Mouse (Mus musculus) C2C12 (cell line): Measurements from ENCODE around the gene Klk8. TPM values are rescaled to one million over a fixed set of nuclear protein-coding genes. Genes with fewer than 3 reads are reported as not detected.

Source experiments
- H3K27me3 ChIP-seq: one replicate; pipeline ENCODE4 v1.6.1; 2011; ENCODE audit not compliant: control insufficient read depth, insufficient read depth, insufficient read length
- H3K36me3 ChIP-seq: one replicate; pipeline ENCODE4 v1.6.1; 2011; ENCODE audit not compliant: control insufficient read depth, insufficient read depth
- H3K4me3 ChIP-seq: one replicate; pipeline ENCODE4 v1.5.1; 2011; ENCODE audit warnings: mild to moderate bottlenecking, control low read depth; ENCODE audit not compliant: poor library complexity, insufficient read depth, severe bottlenecking
- H3K79me2 ChIP-seq: one replicate; pipeline ENCODE4 v1.6.1; 2011; ENCODE audit not compliant: control insufficient read depth, insufficient read depth
- H3K79me3 ChIP-seq: one replicate; pipeline ENCODE4 v1.6.1; 2011; ENCODE audit warnings: low read depth, control low read depth
- H3ac ChIP-seq: one replicate; pipeline ENCODE3; 2011; ENCODE audit warnings: low read depth; ENCODE audit not compliant: control insufficient read depth, insufficient read length
- CEBPB ChIP-seq: IDR thresholded peaks from one replicate; pipeline ENCODE4 v1.6.1; 2011; ENCODE audit warnings: low read depth, mild to moderate bottlenecking, control low read depth, moderate library complexity
- CTCF ChIP-seq: IDR thresholded peaks from one replicate; pipeline ENCODE4 v1.5.1; 2011; ENCODE audit not compliant: control insufficient read depth, insufficient read depth, insufficient read length
- FOSL1 ChIP-seq: IDR thresholded peaks from one replicate; pipeline ENCODE4 v1.8.0; 2011; ENCODE audit warnings: mild to moderate bottlenecking, low read length; ENCODE audit not compliant: poor library complexity, insufficient read depth, severe bottlenecking
- MAX ChIP-seq: IDR thresholded peaks from one replicate; pipeline ENCODE4 v1.6.1; 2011; ENCODE audit warnings: mild to moderate bottlenecking, control low read depth
- MYOD1 ChIP-seq: IDR thresholded peaks from one replicate; pipeline ENCODE4 v1.6.1; 2011; ENCODE audit warnings: low read depth; ENCODE audit not compliant: control insufficient read depth, insufficient read length
- MYOG ChIP-seq: IDR thresholded peaks from one replicate; pipeline ENCODE4 v1.6.1; 2011; ENCODE audit not compliant: control insufficient read depth, insufficient read length; ENCODE audit errors: extremely low read depth
- USF1 ChIP-seq: IDR thresholded peaks from one replicate; pipeline ENCODE4 v1.6.1; 2011; ENCODE audit warnings: low read depth, mild to moderate bottlenecking, control low read depth, moderate library complexity
- polyA plus RNA-seq: library from polyadenylated mRNA; unstranded; fragments of >200 nt; fragmentation: generic; extraction: Trizol; gene quantifications from one replicate; pipeline ENCODE4 v1.2.1, GENCODE M21; 2012; ENCODE audit warnings: missing spikeins

Gene Klk8
- polyA plus RNA-seq, 1 experiment: 0.36 TPM

DNA sequence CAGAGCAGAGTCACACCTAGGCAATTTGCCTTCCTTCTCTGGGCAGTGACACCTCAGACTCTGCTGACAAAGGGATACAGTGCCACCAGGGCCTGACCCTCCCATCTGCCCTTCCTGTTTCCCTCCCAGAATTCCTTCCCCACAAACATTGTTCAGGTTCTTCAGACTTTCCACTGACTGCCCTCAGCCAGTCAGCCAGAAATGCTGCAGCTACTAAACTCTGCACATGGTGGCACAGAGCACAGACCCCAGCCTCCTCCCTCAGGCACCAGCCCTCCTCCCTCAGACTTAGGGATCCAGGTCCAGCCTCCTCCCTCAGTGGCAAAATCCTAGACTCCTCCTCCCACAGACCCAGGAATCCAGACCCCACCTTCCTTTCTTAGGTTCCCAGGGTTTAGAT is 19.4 kb downstream of the Klk8 start:
- no peaks in the 10 kb centered on the region for H3K79me2 ChIP-seq
- no peak overlapping the region for H3ac ChIP-seq
- no peak overlapping the region for H3K4me3 ChIP-seq
- no peaks in the 10 kb centered on the region for H3K36me3 ChIP-seq
- TF ChIP-seq FOSL1 (no peak), MYOD1 (no peak), MAX (no peak), USF1 (no peak), CTCF (no peak), MYOG (no peak), CEBPB (no peak)
- no peaks in the 10 kb centered on the region for H3K79me3 ChIP-seq
- peaks cover 12% of the 10 kb centered on the region for H3K27me3 ChIP-seq

DNA sequence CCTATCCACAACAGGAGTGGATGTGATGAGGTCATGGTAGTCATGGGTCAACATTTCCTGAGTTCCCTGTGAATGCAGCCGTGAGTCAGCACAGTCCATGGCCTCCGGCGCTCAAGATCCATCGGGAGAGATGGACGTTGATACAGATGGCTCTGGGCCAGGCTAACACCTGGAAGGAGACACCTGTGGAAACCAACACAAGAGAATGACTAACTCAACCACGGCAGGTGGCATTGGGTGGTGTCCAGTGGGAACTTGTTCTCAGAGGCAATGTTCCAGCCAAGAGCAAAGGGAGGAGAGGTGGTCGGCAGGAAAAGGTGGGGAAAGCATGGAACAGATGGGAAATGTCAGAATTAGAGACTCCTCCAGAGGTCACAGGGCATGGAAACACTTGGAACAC is 24.2 kb downstream of the Klk8 start:
- Histone ChIP-seq H3K79me3 (no peaks in the 10 kb centered on the region), H3K36me3 (no peaks in the 10 kb centered on the region), H3K79me2 (no peaks in the 10 kb centered on the region), H3ac (no peak overlapping the region), H3K27me3 (peaks cover 14% of the 10 kb centered on the region), H3K4me3 (no peak overlapping the region)
- no peak for TF ChIP-seq MYOG
- no peak for TF ChIP-seq FOSL1
- no peak for TF ChIP-seq MYOD1
- no peak for TF ChIP-seq CEBPB
- no peak for TF ChIP-seq MAX

- Histone ChIP-seq H3K4me3 (no peak within 1 kb of the TSS), H3K36me3 (no peaks in the 10 kb centered on the region), H3K79me2 (no peaks in the 10 kb centered on the region), H3K27me3 (peaks cover 23% of the 10 kb centered on the region), H3K79me3 (no peaks in the 10 kb centered on the region), H3ac (no peak within 1 kb of the TSS)
- TF ChIP-seq MYOG: no peak
- TF ChIP-seq FOSL1: no peak
- no peak for TF ChIP-seq MYOD1
- TF ChIP-seq MAX: no peak
- no peak for TF ChIP-seq USF1
- no peak for TF ChIP-seq CEBPB
- TF ChIP-seq CTCF: no peak
These were observed 26.8 kb downstream of the Klk8 start, which contains the start of gene Klk6 for GRCm38 (mm10) chr7:43824199-43824598. Gene Klk6, plus strand, starts transcription at chr7:43824499.

GRCm38 (mm10) chr7:43826056-43826455 is 28.7 kb downstream of the Klk8 start:
- Histone ChIP-seq H3K36me3 (no peaks in the 10 kb centered on the region), H3K27me3 (peaks cover 26% of the 10 kb centered on the region), H3K4me3 (no peak overlapping the region), H3ac (no peak overlapping the region), H3K79me3 (no peaks in the 10 kb centered on the region), H3K79me2 (no peaks in the 10 kb centered on the region)
- TF ChIP-seq MYOD1: no peak
- TF ChIP-seq MAX: no peak
- no peak for TF ChIP-seq FOSL1
- TF ChIP-seq USF1: no peak
- no peak for TF ChIP-seq CTCF
- no peak for TF ChIP-seq CEBPB
- TF ChIP-seq MYOG: no peak

DNA sequence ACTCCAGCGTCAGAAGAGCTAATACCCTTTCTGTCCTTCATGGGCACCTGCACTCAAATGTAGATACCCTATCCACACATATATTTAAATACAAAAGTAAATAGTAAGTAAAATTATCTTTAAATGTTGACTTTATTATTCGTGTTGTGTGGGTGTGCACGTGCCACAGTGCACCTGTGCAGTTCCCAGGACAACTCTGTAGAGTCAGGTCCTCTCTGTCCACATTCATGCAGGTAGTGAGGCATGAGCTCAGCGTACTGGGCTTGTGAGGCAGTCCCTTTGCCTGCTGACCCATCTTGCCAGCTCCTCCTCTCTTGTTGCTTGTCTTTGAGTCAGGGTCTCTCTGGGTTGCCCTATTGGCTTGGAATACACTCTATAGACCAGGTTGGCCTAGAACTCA is 30.3 kb downstream of the Klk8 start:
- Histone ChIP-seq H3ac (no peak overlapping the region), H3K27me3 (peaks cover 26% of the 10 kb centered on the region), H3K36me3 (no peaks in the 10 kb centered on the region), H3K79me3 (no peaks in the 10 kb centered on the region), H3K79me2 (no peaks in the 10 kb centered on the region), H3K4me3 (no peak overlapping the region)
- TF ChIP-seq USF1 (no peak), MYOG (no peak), CEBPB (no peak), CTCF (no peak), FOSL1 (no peak), MAX (no peak), MYOD1 (no peak)

GRCm38 (mm10) chr7:43829006-43829405 is 31.6 kb downstream of the Klk8 start:
- Histone ChIP-seq H3K79me3 (no peaks in the 10 kb centered on the region), H3K4me3 (no peak overlapping the region), H3K79me2 (no peaks in the 10 kb centered on the region), H3K27me3 (peaks cover 22% of the 10 kb centered on the region), H3K36me3 (no peaks in the 10 kb centered on the region), H3ac (no peak overlapping the region)
- TF ChIP-seq USF1: no peak
- no peak for TF ChIP-seq MYOG
